Mouse (Mus musculus) erythroblast, embryonic 14.5 days (primary cell): ENCODE measurements around the gene Psmd9.

Experiments used
- GATA1 ChIP-seq: IDR thresholded peaks from 2 replicates; pipeline ENCODE4 v1.6.1; 2012; ENCODE audit warnings: low read length, inconsistent platforms, mixed read lengths
- TAL1 ChIP-seq: IDR thresholded peaks from 3 replicates; pipeline ENCODE4 v1.6.1; 2012; ENCODE audit warnings: low read length, inconsistent platforms, mixed read lengths

DNA sequence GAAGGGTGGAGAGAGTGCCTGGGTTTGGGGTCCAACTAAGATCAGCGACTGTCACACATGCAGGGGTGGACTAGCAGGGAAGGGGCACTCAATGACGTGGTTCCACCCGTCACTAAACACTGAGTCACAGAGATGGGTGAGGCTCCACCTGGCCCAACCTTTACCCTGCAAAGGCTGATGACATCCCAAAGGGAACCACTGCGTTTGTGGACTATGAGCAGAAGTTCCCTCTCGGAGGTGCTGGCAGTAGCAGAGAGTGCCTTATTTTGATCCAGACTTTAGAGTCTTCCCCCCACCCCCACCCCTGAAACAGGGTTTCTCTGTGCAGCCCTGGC lies 38.4 kb upstream of the Psmd9 start:
- TF ChIP-seq GATA1 (no peak), TAL1 (no peak)
